Mouse (Mus musculus) olfactory bulb, adult 2 months (tissue): Measurements from ENCODE around the gene Prkn. TPM values are rescaled to one million over a fixed set of nuclear protein-coding genes. Genes with fewer than 3 reads are reported as not detected.

Source experiments
- H3K27ac ChIP-seq: fragments of 200-500 bp; 2 replicates; pipeline ENCODE4 v1.5.1; 2012; ENCODE audit warnings: low read depth, low read length; ENCODE audit not compliant: insufficient read depth
- H3K4me1 ChIP-seq: fragments of 200-500 bp; 2 replicates; pipeline ENCODE4 v1.6.1; 2012; ENCODE audit warnings: low read length; ENCODE audit not compliant: control insufficient read depth, insufficient read depth
- H3K4me3 ChIP-seq: fragments of 200-500 bp; 2 replicates; pipeline ENCODE4 v1.5.1; 2012; ENCODE audit warnings: mild to moderate bottlenecking, low read depth, low read length, moderate library complexity; ENCODE audit not compliant: insufficient read depth
- CTCF ChIP-seq: fragments of 200-500 bp; IDR thresholded peaks from 2 replicates; pipeline ENCODE4 v1.5.1; 2012; ENCODE audit warnings: low read depth, mild to moderate bottlenecking, low read length, moderate library complexity; ENCODE audit not compliant: insufficient read depth
- POLR2A ChIP-seq: fragments of 200-500 bp; IDR thresholded peaks from 2 replicates; pipeline ENCODE4 v1.6.1; 2012; ENCODE audit warnings: mild to moderate bottlenecking, low read depth, low read length, moderate library complexity; ENCODE audit not compliant: insufficient read depth
- WGBS: fragments of 180-500 bp; shearing (Covaris S2); methylation state at CpG from one replicate; pipeline ENCODE4 v1.1.7; 2018; 5-methylcytosine and 5-hydroxymethylcytosine counted together
- polyA plus RNA-seq: library from polyadenylated mRNA; stranded (reverse); fragments of >200 nt; gene quantifications from 2 replicates; pipeline ENCODE4 v1.2.4, GENCODE M21; 2012; ENCODE audit warnings: low replicate concordance; ENCODE audit not compliant: missing spikeins, insufficient read depth, insufficient read length

Gene Prkn
- polyA plus RNA-seq, 1 experiment, result not detected

DNA sequence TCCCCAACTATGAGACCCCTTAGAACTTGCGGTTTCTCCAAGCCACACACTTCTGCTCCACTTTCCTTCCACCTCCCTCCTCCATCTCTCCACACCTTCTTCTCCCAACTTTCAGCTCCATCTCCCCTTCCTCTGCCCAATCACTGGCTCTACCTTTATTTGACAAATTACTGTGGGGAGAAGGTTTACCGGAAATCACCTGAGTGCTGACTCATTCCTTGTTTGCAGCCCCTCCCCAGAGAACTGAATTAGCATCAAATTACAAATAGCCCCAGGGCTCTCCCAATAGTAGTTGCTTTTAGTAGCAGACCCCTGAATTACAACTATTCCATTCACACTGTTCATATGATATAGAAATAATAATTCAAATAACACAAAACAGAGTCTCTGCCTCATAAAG, 1036.1 kb downstream of the Prkn start:
- WGBS, result 91% methylated on average over 2 of the region's 2 CpGs
- TF ChIP-seq POLR2A, result no peak
- TF ChIP-seq CTCF, result no peak
- no peaks in the 10 kb centered on the region for H3K4me1 ChIP-seq
- H3K4me3 ChIP-seq, result no peak overlapping the region
- H3K27ac ChIP-seq, result no peak overlapping the region

DNA sequence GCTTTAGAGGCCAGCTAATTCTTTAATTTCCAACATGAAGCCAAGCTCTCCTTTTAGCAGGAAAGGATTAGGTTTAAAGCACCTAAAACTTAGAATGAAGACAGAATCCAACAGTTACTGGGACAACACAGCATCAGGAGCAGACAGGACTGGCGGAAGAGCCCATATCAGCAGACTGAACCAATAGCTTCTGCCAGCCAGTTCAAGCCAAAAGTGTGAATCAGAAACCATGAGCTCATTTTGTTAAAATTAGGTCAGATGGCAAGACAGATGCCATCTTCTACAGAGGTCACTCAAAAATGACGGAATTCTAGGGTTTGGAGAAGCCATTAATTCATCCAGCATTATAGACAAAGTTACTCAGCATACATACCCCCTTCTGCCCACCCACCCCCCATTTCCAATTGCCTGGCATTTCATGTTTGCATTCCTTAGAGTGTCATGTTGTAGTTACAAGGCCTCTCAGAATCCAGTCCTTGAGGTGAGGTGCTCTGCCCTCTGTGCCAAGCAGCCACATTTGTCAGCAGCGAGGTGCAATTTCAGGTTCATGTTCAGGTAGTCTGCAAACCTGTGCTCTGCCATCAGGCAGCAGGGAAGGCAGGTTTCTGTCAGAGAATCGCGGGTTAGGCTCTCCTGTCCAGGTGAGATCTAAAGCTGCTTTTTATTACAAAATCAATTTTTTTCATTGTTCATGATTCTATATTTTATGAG, 1041.1 kb downstream of the Prkn start:
- WGBS, result 88% methylated on average over 5 of the region's 5 CpGs
- Histone ChIP-seq H3K27ac (no peak overlapping the region), H3K4me1 (peaks cover 2% of the 10 kb centered on the region), H3K4me3 (no peak overlapping the region)
- no peak for TF ChIP-seq POLR2A
- TF ChIP-seq CTCF, result no peak

DNA sequence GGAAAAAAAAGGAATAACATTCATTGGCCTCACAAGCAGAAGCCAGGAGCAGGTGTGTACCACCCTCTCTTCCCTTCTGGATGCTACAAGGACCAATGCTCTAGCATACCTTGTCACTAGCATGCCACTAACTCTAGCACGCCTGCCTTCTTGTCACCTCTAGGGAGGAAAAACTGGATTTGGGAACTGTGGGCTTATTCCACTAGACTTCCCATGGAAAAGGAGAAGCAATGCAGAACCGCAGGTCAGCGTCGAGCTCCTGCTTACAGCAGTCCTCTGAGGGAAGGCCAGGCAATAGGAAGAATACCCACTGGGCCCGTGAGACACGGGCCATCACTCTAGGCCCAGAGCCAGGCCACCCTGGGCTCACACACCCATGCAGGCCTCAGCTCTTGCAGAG, 1045.4 kb downstream of the Prkn start:
- H3K4me3 ChIP-seq, result no peak overlapping the region
- WGBS, result 90% methylated on average over 6 of the region's 6 CpGs
- TF ChIP-seq POLR2A (no peak), CTCF (no peak)
- no peak overlapping the region for H3K27ac ChIP-seq
- H3K4me1 ChIP-seq, result peaks cover 2% of the 10 kb centered on the region

DNA sequence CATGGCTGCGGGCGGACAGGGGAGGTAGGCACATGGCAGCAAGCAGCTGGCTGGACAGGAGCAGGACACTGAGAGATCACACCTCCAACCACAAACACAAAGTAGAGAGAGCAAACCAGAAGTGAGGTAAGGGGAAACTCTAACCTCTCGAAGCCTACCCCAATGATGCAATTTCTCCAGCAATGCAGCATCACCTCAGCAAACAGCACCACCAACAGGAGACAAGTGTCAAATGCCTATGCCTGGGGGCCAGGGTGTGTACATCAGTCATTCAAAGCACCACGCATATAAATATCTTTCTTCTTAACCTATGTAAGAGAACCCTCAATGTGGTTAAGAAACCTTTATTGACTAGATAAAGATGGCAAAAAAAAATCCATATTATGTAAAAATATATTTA, 1046.8 kb downstream of the Prkn start:
- Histone ChIP-seq H3K4me3 (no peak overlapping the region), H3K4me1 (peaks cover 2% of the 10 kb centered on the region), H3K27ac (no peak overlapping the region)
- 94% methylated on average over 4 of the region's 4 CpGs for WGBS
- TF ChIP-seq POLR2A, result no peak
- TF ChIP-seq CTCF, result no peak

DNA sequence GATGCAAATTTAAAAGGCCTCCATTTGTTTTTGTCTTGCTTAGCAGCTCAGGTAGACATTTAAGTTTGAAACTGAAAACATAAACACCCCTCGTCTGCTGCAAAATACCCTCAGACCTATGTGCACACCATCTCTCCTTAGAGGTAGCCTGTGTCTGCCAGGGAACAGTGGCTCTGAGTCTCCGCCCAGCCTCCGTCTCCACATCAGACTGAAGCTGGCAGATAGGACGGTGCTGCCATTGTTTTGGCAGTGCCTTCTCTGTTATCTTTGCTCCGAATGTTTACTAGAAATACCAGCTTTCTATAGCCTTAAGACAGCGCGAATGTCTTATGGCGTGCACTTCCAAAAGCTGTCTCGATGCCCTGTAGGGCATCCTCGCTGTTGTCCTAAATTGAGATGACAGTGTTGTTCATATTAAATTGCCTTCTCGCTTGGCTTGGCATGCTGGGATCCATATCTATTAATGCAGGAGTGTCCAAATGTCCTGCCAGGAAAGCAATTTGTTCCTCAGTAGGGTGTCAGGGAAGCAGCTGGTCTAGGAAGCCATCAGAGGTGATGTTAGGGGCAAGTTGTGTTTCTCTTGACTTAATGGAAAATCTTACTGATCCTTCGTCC, 1047.5 kb downstream of the Prkn start:
- WGBS, result 81% methylated on average over 12 of the region's 12 CpGs
- H3K4me3 ChIP-seq, result no peak overlapping the region
- H3K27ac ChIP-seq, result no peak overlapping the region
- no peaks in the 10 kb centered on the region for H3K4me1 ChIP-seq
- TF ChIP-seq CTCF (no peak), POLR2A (no peak)

DNA sequence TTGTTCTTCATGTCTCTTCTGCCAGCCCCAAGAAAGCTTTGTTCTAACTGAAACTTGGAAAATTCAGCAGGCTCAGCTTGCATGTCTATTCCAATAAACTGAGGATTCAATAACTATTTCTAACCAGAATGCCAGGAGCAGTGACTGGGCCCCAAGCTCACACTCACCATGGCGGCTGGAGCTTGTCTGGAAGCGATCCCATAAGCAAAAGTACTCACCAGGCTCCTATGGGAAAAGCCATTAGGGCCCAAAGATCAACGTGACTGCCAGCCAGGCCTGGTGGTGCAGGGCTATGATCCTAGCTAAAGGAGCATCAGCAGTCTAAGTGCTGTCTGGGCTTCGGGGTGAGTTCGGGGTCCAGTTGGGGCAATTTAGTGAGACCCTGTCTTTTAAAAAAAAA, 1048.6 kb downstream of the Prkn start:
- 93% methylated on average over 5 of the region's 5 CpGs for WGBS
- no peaks in the 10 kb centered on the region for H3K4me1 ChIP-seq
- no peak overlapping the region for H3K4me3 ChIP-seq
- no peak overlapping the region for H3K27ac ChIP-seq
- TF ChIP-seq CTCF (no peak), POLR2A (no peak)

DNA sequence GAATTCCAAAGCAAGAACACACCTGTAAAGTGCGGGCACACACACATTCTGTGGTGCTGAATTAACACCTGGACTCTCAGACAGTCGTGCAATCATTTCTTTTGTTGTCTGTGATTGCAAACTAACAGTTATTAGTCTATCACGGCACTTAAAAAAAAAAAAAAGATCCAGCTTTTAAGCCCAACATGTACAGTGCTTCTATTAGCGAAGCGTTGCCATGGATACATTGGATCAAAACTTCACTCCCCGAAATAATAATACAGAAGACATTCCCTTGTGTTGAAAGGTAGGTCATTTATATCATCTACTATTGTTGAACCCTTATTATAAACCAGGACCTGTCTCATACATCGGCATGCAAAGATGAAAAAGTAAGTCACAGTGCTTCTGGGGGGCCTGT, 1060.1 kb downstream of the Prkn start:
- Histone ChIP-seq H3K27ac (no peak overlapping the region), H3K4me3 (no peak overlapping the region), H3K4me1 (peaks cover 4% of the 10 kb centered on the region)
- 56% methylated on average over 7 of the region's 7 CpGs for WGBS
- TF ChIP-seq POLR2A, result no peak
- TF ChIP-seq CTCF, result no peak

DNA sequence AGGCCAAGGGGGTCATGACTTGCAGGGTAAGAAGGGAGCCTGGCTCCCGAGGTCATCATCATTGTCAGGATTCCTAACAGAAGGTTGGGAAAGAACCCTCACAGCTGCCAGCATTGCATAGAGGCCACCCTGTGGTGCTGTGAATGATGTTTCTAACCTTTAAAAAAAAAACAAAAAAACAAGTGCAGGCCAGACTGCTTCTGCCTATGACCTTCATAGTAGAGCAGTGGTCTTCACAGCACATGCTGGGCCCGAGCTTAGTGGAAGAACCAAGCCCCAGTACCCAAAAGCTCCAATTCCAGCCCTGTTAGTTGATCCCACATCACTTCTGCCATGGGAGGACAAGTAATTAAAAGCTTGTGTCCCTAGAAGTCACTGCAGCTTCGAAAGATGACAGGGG, 1061.5 kb downstream of the Prkn start:
- Histone ChIP-seq H3K27ac (no peak overlapping the region), H3K4me1 (peaks cover 4% of the 10 kb centered on the region), H3K4me3 (no peak overlapping the region)
- TF ChIP-seq CTCF (no peak), POLR2A (no peak)
- 80% methylated on average over 3 of the region's 3 CpGs for WGBS

DNA sequence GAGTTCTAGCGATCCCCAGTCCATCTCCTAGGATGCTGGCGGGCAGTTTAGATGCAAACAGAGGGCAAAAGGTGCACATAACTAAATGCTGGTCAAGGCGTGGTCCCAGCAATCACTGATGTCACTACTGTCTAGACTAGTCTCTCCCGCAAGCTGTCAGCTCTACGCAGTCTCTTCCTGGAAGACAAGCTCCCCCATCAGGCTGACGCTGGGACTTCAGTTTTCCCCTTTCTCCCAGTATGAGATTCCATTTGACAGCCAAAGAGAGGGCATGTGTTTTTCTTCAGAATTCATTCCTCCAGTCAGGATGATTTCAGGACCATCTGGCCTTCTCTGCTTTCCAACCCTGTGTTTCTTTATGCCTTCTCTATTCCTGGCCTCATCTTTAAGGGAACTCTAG, 1062.8 kb downstream of the Prkn start:
- Histone ChIP-seq H3K4me1 (peaks cover 4% of the 10 kb centered on the region), H3K27ac (no peak overlapping the region), H3K4me3 (no peak overlapping the region)
- no peak for TF ChIP-seq CTCF
- TF ChIP-seq POLR2A, result no peak
- WGBS, result 71% methylated on average over 6 of the region's 6 CpGs
